Mouse (Mus musculus) lung, embryonic 16.5 days (tissue): ENCODE results near the gene Mrpl42. TPM values are rescaled to one million over a fixed set of nuclear protein-coding genes. Genes with fewer than 3 reads are reported as not detected.
A peak's percentile ranks its signal among the peaks of the same experiment; 100 is the strongest.

Source experiments
- ATAC-seq: fragments of 200-750 bp; cut with Nextera tagmentation; 2 replicates; pipeline ENCODE4 v1.8.0; 2017; ENCODE audit warnings: low read depth, mild to moderate bottlenecking, moderate library complexity
- H3K27ac ChIP-seq: fragments of 300-500 bp; sonication (generic); 2 replicates; pipeline ENCODE4 v1.5.1; 2014; ENCODE audit warnings: mild to moderate bottlenecking, control low read depth, low read length
- H3K27me3 ChIP-seq: fragments of 300-500 bp; sonication (generic); 2 replicates; pipeline ENCODE4 v1.6.1; 2014; ENCODE audit warnings: low read depth, low read length, mixed read lengths; ENCODE audit not compliant: control insufficient read depth, insufficient read depth
- H3K36me3 ChIP-seq: fragments of 300-500 bp; sonication (generic); 2 replicates; pipeline ENCODE4 v1.6.1; 2014; ENCODE audit warnings: low read length; ENCODE audit not compliant: control insufficient read depth, insufficient read depth
- H3K4me1 ChIP-seq: fragments of 300-500 bp; sonication (generic); replicated peaks from 2 replicates; pipeline ENCODE4 v1.6.1; 2014; ENCODE audit warnings: low read length, mixed read lengths; ENCODE audit not compliant: control insufficient read depth, insufficient read depth
- H3K4me2 ChIP-seq: fragments of 300-500 bp; sonication (generic); 2 replicates; pipeline ENCODE4 v1.6.1; 2014; ENCODE audit warnings: low read depth, low read length, control low read depth
- H3K4me3 ChIP-seq: fragments of 300-500 bp; sonication (generic); 2 replicates; pipeline ENCODE4 v1.5.1; 2014; ENCODE audit warnings: mild to moderate bottlenecking, low read length, control low read depth
- H3K9ac ChIP-seq: fragments of 300-500 bp; sonication (generic); 2 replicates; pipeline ENCODE4 v1.6.1; 2014; ENCODE audit warnings: low read length, control low read depth
- H3K9me3 ChIP-seq: fragments of 300-500 bp; sonication (generic); 2 replicates; pipeline ENCODE4 v1.6.1; 2016; ENCODE audit warnings: low read length; ENCODE audit not compliant: control insufficient read depth
- WGBS: fragments of 180-500 bp; shearing (Covaris S2); extraction: QIAGEN DNeasy Blood & Tissue Kit; methylation state at CpG from one replicate; pipeline ENCODE4 v1.1.7; 2014; 5-methylcytosine and 5-hydroxymethylcytosine counted together
- polyA plus RNA-seq: library from polyadenylated mRNA; unstranded; fragments of >200 nt; fragmentation: Nextera tagmentation; extraction: Ambion mirVana; gene quantifications from 2 replicates; pipeline ENCODE4 v1.2.1, GENCODE M21; 2015

Mrpl42 gene
- polyA plus RNA-seq, 1 experiment from 2014 or later: 313 TPM

DNA sequence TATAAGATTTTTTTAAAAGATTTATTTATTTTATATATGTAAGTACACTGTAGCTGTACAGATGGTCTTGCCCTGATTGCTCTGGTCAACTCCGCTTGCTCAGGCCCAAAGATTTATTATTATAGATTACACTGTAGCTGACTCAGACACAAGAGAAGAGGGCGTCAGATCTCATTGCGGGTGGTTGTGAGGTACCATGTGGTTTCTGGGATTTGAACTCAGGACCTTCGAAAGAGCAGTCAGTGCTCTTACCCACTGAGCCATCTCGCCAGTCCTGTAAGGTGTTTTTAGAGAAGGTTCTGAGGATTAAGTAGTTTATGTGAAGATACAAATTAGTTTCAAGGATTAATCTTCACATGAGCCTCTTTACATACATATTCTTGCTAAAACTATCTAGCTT is 24.1 kb upstream of the Mrpl42 start:
- no peak for ATAC-seq
- Histone ChIP-seq H3K9ac (no peak overlapping the region), H3K9me3 (no peaks in the 10 kb centered on the region), H3K4me2 (no peak overlapping the region), H3K27me3 (no peaks in the 10 kb centered on the region), H3K27ac (peak overlapping the region; percentile 93), H3K4me3 (no peak overlapping the region), H3K36me3 (no peaks in the 10 kb centered on the region; the same call in 1 of the 2 replicates), H3K4me1 (peaks cover 29% of the 10 kb centered on the region)
- 85% methylated on average over 5 of the region's 5 CpGs for WGBS

DNA sequence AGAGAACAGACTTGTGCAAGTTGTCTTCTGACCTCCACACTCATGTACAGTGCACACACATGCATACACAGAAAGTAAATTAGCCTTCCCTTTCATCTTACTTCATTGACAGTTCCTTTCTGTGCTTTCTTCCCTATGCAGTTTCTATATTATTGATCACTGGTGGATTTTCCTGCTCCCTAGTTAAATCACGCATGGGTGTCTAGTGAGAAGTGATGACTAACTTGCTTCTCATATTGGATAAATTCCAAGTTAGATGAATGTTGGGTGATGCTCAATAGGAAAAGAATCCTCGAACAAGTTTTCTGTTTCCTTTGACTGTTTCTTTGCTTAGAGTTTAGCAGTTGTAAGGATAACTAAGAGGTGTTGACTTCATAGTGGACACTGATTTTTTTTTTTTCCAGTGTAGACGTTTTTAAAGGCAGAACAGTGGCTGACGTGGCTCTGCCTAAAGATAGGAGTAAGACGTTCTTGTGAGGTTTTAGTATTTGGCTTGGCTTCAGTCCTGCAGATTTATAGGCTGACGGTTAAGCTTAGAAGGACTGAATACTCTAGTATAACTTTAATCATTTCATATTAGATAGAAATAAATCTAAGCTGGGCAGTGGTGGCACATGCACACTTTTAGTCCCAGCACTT is 23.4 kb upstream of the Mrpl42 start:
- H3K9ac ChIP-seq: no peak overlapping the region
- H3K27ac ChIP-seq: peak overlapping the region; percentile 93
- ATAC-seq: no peak
- H3K4me2 ChIP-seq: no peak overlapping the region
- no peaks in the 10 kb centered on the region for H3K27me3 ChIP-seq
- no peak overlapping the region for H3K4me3 ChIP-seq
- H3K36me3 ChIP-seq: no peaks in the 10 kb centered on the region; the same call in 1 of the 2 replicates
- peaks cover 29% of the 10 kb centered on the region for H3K4me1 ChIP-seq
- 36% methylated on average over 6 of the region's 6 CpGs for WGBS
- H3K9me3 ChIP-seq: no peaks in the 10 kb centered on the region

- Histone ChIP-seq H3K4me1 (peaks cover 17% of the 10 kb centered on the region), H3K9ac (no peak overlapping the region), H3K4me3 (no peak overlapping the region), H3K9me3 (no peaks in the 10 kb centered on the region), H3K27me3 (no peaks in the 10 kb centered on the region), H3K27ac (no peak overlapping the region), H3K4me2 (no peak overlapping the region), H3K36me3 (no peaks in the 10 kb centered on the region; the same call in 1 of the 2 replicates)
- WGBS: 90% methylated on average over 6 of the region's 6 CpGs
- no peak for ATAC-seq
Observed at GRCm38 (mm10) chr10:95517656-95518055, 15.9 kb upstream of the Mrpl42 start.

DNA sequence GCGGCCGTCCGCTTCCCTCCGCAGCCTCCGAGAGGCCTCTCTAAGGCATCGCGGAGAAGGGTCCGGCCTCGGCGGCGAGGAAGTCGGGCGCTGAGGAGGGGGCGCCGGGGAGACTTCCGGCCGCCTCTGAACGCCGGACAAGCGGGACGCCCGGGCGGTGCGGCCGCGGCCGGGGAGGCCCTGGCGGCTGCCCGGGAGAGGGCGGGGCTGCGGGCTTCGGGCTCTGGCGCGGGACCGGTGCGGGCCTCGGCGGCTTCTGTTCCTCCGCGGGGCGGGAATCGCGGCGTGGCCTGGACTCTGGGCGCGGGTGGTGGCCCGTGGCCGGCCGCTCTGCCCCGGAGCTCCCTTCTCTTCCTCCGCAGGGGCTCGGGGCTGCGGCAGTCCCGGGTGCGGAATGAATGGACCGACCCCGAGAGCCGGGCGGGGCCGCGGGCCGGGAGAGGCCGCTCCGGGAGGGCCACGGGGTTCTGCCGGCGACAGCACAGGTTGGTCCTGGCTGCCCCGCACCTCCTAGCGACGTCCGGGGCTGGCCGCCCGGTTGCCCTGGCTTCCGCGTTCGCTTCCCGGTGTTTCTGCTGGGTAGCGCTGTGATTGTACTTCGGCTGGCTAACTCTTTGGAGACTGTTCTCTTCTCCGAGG is 13.7 kb upstream of the Mrpl42 start:
- peak; percentile 66 for ATAC-seq
- Histone ChIP-seq H3K27me3 (no peaks in the 10 kb centered on the region), H3K4me2 (peak overlapping the region; percentile 71), H3K9me3 (no peaks in the 10 kb centered on the region; the same call in 1 of the 2 replicates), H3K36me3 (no peaks in the 10 kb centered on the region), H3K9ac (peak overlapping the region; percentile 99), H3K4me3 (peak overlapping the region; percentile 99), H3K4me1 (peaks cover 17% of the 10 kb centered on the region), H3K27ac (peak overlapping the region; percentile 97)
- WGBS: under 1% methylated on average over 41 of the region's 80 CpGs

- H3K36me3 ChIP-seq: no peaks in the 10 kb centered on the region
- H3K27me3 ChIP-seq: no peaks in the 10 kb centered on the region
- peaks cover 13% of the 10 kb centered on the region for H3K4me1 ChIP-seq
- peak within 1 kb of the TSS; percentile 97 for H3K27ac ChIP-seq
- peak within 1 kb of the TSS; percentile 99 for H3K4me3 ChIP-seq
- WGBS: under 1% methylated on average over 63 of the region's 81 CpGs
- peak within 1 kb of the TSS; percentile 72 for H3K4me2 ChIP-seq
- peak within 1 kb of the TSS; percentile 99 for H3K9ac ChIP-seq
- H3K9me3 ChIP-seq: no peaks in the 10 kb centered on the region; the same call in 1 of the 2 replicates
- ATAC-seq: peak; percentile 97
Observed at GRCm38 (mm10) chr10:95514656-95515292, 13.0 kb upstream of the Mrpl42 start, which contains the start of gene Ube2n. Ube2n (plus strand) TSS chr10:95515145.

DNA sequence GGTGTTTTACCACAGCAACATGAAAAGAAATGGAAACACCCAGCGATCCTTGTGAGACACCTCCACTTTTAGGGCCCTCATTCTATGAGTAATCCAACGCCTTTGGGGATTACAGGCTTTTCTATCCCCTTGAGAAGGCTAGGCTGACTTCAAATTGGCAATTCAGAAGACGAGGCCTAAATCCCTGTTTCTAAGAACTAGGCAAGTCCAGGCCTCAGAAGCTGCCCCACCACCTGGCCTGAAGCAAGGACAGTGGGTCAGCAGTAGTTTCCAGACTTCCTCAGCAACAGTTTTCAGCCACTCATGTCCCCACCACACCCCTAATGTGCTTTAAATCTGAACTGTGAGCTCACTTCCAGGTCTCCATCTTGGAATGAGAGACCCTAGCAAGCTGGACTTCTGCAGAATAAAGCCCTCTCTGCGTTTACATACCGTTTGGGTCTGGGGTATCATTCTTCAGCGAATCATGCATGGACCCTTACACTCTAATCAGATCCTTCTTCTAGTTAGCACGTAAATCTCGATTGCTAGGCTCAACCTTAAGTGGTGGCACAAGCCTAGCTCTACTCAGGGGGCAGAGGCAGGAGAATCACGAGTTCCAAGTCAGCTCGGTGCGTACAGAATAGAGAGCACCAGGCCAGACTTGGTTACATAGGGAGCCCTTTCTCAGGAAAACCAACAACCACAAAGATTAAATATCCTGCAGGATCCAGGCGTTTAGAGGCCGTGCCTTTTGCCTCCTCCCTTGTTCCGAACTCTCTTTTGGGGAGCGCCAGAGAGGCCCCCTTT is 12.2 kb upstream of the Mrpl42 start:
- WGBS: 32% methylated on average over 15 of the region's 15 CpGs

GRCm38 (mm10) chr10:95512635-95513034 is 10.9 kb upstream of the Mrpl42 start:
- Histone ChIP-seq H3K4me1 (peaks cover 11% of the 10 kb centered on the region), H3K9me3 (no peaks in the 10 kb centered on the region; the same call in 1 of the 2 replicates), H3K27ac (no peak overlapping the region), H3K36me3 (no peaks in the 10 kb centered on the region), H3K27me3 (no peaks in the 10 kb centered on the region), H3K4me2 (no peak overlapping the region), H3K9ac (no peak overlapping the region), H3K4me3 (no peak overlapping the region)
- WGBS: 84% methylated on average over 8 of the region's 8 CpGs
- ATAC-seq: no peak

More for the DNA sequence above, 12.2 kb upstream of the Mrpl42 start:
- Histone ChIP-seq H3K27ac (peak overlapping the region; percentile 97), H3K27me3 (no peaks in the 10 kb centered on the region), H3K4me2 (peak overlapping the region; percentile 72), H3K36me3 (no peaks in the 10 kb centered on the region), H3K9me3 (no peaks in the 10 kb centered on the region; the same call in 1 of the 2 replicates), H3K4me3 (peak overlapping the region; percentile 99), H3K9ac (peak overlapping the region; percentile 99), H3K4me1 (peaks cover 13% of the 10 kb centered on the region)
- ATAC-seq: peak; percentile 2; the same call in 1 of the 2 replicates

DNA sequence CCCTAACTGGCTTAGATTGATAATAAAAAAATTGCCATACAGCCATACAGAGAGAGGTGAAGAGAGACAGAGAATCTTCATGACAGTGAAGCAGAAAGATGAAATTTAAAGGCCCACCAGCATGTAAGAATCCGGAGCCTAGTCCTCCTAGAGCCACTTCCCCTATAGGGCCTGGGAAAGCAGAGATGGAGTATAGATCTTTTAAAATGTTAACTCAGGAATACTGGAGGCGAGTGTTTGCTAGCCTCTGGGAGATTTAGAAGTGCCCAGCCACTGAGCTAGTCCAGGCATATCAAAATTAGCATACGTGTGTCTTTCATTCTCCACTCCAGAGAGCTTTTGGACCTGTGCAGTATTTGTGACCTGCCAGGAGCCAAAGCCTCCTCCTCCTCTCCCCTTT is 7.5 kb upstream of the Mrpl42 start:
- H3K4me3 ChIP-seq: no peak overlapping the region
- 66% methylated on average over 3 of the region's 3 CpGs for WGBS
- no peak overlapping the region for H3K9ac ChIP-seq
- ATAC-seq: no peak
- H3K36me3 ChIP-seq: no peaks in the 10 kb centered on the region
- no peaks in the 10 kb centered on the region for H3K27me3 ChIP-seq
- no peak overlapping the region for H3K27ac ChIP-seq
- no peak overlapping the region for H3K4me2 ChIP-seq
- peaks cover 3% of the 10 kb centered on the region for H3K4me1 ChIP-seq
- no peaks in the 10 kb centered on the region; the same call in 1 of the 2 replicates for H3K9me3 ChIP-seq
